Mouse (Mus musculus): ENCODE data around the gene Ap5b1. TPM values are rescaled to one million over a fixed set of nuclear protein-coding genes. Genes with fewer than 3 reads are reported as not detected.

The Ap5b1 gene
- polyA plus RNA-seq, 1 experiment from 2014 or later: 2.0 TPM

- WGBS: 87% methylated on average over 4 of the region's 4 CpGs
- ATAC-seq: no peak
- Histone ChIP-seq H3K27me3 (replicated peaks; ENCODE audit: control insufficient read depth, insufficient read depth, low read length) (no peaks in the 10 kb centered on the region), H3K4me3 (replicated peaks; ENCODE audit: low read length) (no peak overlapping the region), H3K4me2 (ENCODE audit: low read length) (no peak overlapping the region), H3K9ac (replicated peaks; ENCODE audit: low read depth, low read length) (no peak overlapping the region), H3K4me1 (replicated peaks; ENCODE audit: control insufficient read depth, insufficient read depth, low read length) (no peaks in the 10 kb centered on the region), H3K27ac (ENCODE audit: low read length) (no peak overlapping the region), H3K9me3 (ENCODE audit: control insufficient read depth, low read length) (no peaks in the 10 kb centered on the region), H3K36me3 (ENCODE audit: control insufficient read depth, insufficient read depth) (no peaks in the 10 kb centered on the region)
Observed at GRCm38 (mm10) chr19:5620007-5620406, 52.2 kb downstream of the Ap5b1 start.

Other genes with a start within 250 kb of the Ap5b1 start
- not detected in 2 replicates for gene Catsper1, start 232.3 kb upstream of the Ap5b1 start, polyA plus RNA-seq (2015; fragmentation: Nextera tagmentation; extraction: Ambion mirVana)
- 3.0 and 4.7 TPM in 2 replicates for gene Cst6, start 218.5 kb upstream of the Ap5b1 start, polyA plus RNA-seq (2015; fragmentation: Nextera tagmentation; extraction: Ambion mirVana)
- 43.3 and 49.9 TPM in 2 replicates for gene Eif1ad, start 201.3 kb upstream of the Ap5b1 start, polyA plus RNA-seq (2015; fragmentation: Nextera tagmentation; extraction: Ambion mirVana)
- 378 and 389 TPM in 2 replicates for gene Banf1, start 200.9 kb upstream of the Ap5b1 start, polyA plus RNA-seq (2015; fragmentation: Nextera tagmentation; extraction: Ambion mirVana)
- 74.4 and 75.1 TPM in 2 replicates for gene Sart1, start 179.3 kb upstream of the Ap5b1 start, polyA plus RNA-seq (2015; fragmentation: Nextera tagmentation; extraction: Ambion mirVana)
- not detected in 2 replicates for gene Tsga10ip, start 165.5 kb upstream of the Ap5b1 start, polyA plus RNA-seq (2015; fragmentation: Nextera tagmentation; extraction: Ambion mirVana)
- 283 and 294 TPM in 2 replicates for gene Drap1, start 143.0 kb upstream of the Ap5b1 start, polyA plus RNA-seq (2015; fragmentation: Nextera tagmentation; extraction: Ambion mirVana)
- 61.1 and 62.9 TPM in 2 replicates for gene AI837181, start 142.9 kb upstream of the Ap5b1 start, polyA plus RNA-seq (2015; fragmentation: Nextera tagmentation; extraction: Ambion mirVana)
- gene Fosl1, start 120.5 kb upstream of the Ap5b1 start, polyA plus RNA-seq (2015; fragmentation: Nextera tagmentation; extraction: Ambion mirVana): not detected in 2 replicates
- 8.6 and 8.8 TPM in 2 replicates for gene Ccdc85b, start 110.1 kb upstream of the Ap5b1 start, polyA plus RNA-seq (2015; fragmentation: Nextera tagmentation; extraction: Ambion mirVana)
- 165 and 185 TPM in 2 replicates for gene Fibp, start 107.4 kb upstream of the Ap5b1 start, polyA plus RNA-seq (2015; fragmentation: Nextera tagmentation; extraction: Ambion mirVana)
- 5.7 and 6.3 TPM in 2 replicates for gene Ctsw, start 99.5 kb upstream of the Ap5b1 start, polyA plus RNA-seq (2015; fragmentation: Nextera tagmentation; extraction: Ambion mirVana)
- gene Efemp2, start 94.1 kb upstream of the Ap5b1 start, polyA plus RNA-seq (2015; fragmentation: Nextera tagmentation; extraction: Ambion mirVana): 30.2 and 39.1 TPM in 2 replicates
- 56.0 and 60.5 TPM in 2 replicates for gene Mus81, start 79.6 kb upstream of the Ap5b1 start, polyA plus RNA-seq (2015; fragmentation: Nextera tagmentation; extraction: Ambion mirVana)
- gene Cfl1, start 77.6 kb upstream of the Ap5b1 start, polyA plus RNA-seq (2015; fragmentation: Nextera tagmentation; extraction: Ambion mirVana): 3,630 and 3,701 TPM in 2 replicates
- gene 1700020D05Rik, start 64.2 kb upstream of the Ap5b1 start, polyA plus RNA-seq (2015; fragmentation: Nextera tagmentation; extraction: Ambion mirVana): 0.32 and 0.70 TPM in 2 replicates
- gene Snx32, start 57.5 kb upstream of the Ap5b1 start, polyA plus RNA-seq (2015; fragmentation: Nextera tagmentation; extraction: Ambion mirVana): 76.1 and 87.8 TPM in 2 replicates
- gene Ovol1, start 7.4 kb upstream of the Ap5b1 start, polyA plus RNA-seq (2015; fragmentation: Nextera tagmentation; extraction: Ambion mirVana): 0.08 and 0.09 TPM in 2 replicates
- 81.0 and 86.7 TPM in 2 replicates for gene Rnaseh2c, start 33.8 kb downstream of the Ap5b1 start, polyA plus RNA-seq (2015; fragmentation: Nextera tagmentation; extraction: Ambion mirVana)
- 76.8 and 78.1 TPM in 2 replicates for gene Kat5, start 42.2 kb downstream of the Ap5b1 start, polyA plus RNA-seq (2015; fragmentation: Nextera tagmentation; extraction: Ambion mirVana)
- gene Rela, start 69.5 kb downstream of the Ap5b1 start, polyA plus RNA-seq (2015; fragmentation: Nextera tagmentation; extraction: Ambion mirVana): 37.0 and 41.6 TPM in 2 replicates
- 14.3 and 15.1 TPM in 2 replicates for gene Sipa1, start 95.7 kb downstream of the Ap5b1 start, polyA plus RNA-seq (2015; fragmentation: Nextera tagmentation; extraction: Ambion mirVana)
- gene Map3k11, start 120.7 kb downstream of the Ap5b1 start, polyA plus RNA-seq (2015; fragmentation: Nextera tagmentation; extraction: Ambion mirVana): 10.0 and 10.7 TPM in 2 replicates
- 24.1 and 28.7 TPM in 2 replicates for gene Pcnx3, start 120.9 kb downstream of the Ap5b1 start, polyA plus RNA-seq (2015; fragmentation: Nextera tagmentation; extraction: Ambion mirVana)
- 0.24 and 0.48 TPM in 2 replicates for gene Kcnk7, start 136.3 kb downstream of the Ap5b1 start, polyA plus RNA-seq (2015; fragmentation: Nextera tagmentation; extraction: Ambion mirVana)
- gene Ehbp1l1, start 158.3 kb downstream of the Ap5b1 start, polyA plus RNA-seq (2015; fragmentation: Nextera tagmentation; extraction: Ambion mirVana): 12.0 and 20.0 TPM in 2 replicates
- 170 and 177 TPM in 2 replicates for gene Fam89b, start 161.6 kb downstream of the Ap5b1 start, polyA plus RNA-seq (2015; fragmentation: Nextera tagmentation; extraction: Ambion mirVana)
- gene Ltbp3, start 172.9 kb downstream of the Ap5b1 start, polyA plus RNA-seq (2015; fragmentation: Nextera tagmentation; extraction: Ambion mirVana): 11.4 and 11.6 TPM in 2 replicates
- gene Scyl1, start 203.4 kb downstream of the Ap5b1 start, polyA plus RNA-seq (2015; fragmentation: Nextera tagmentation; extraction: Ambion mirVana): 66.2 and 79.4 TPM in 2 replicates